Mouse (Mus musculus): ENCODE results near the gene Dxo.

Dxo gene

GRCm38 (mm10) chr17:34836155-34836855 lies 514 bp upstream of the Dxo start:
- no peak for DNase-seq

- DNase-seq, result no peak
Observed at GRCm38 (mm10) chr17:34837464-34838324, 875 bp downstream of the Dxo start.

- DNase-seq, result no peak
Observed at GRCm38 (mm10) chr17:34838785-34839184, 2.0 kb downstream of the Dxo start.

GRCm38 (mm10) chr17:34840736-34841307 lies 4.0 kb downstream of the Dxo start:
- DNase-seq, result no peak

GRCm38 (mm10) chr17:34844884-34845283 lies 8.1 kb downstream of the Dxo start:
- DNase-seq, result no peak

- no peak for DNase-seq
Observed at GRCm38 (mm10) chr17:34847192-34847591, 10.4 kb downstream of the Dxo start.

GRCm38 (mm10) chr17:34847615-34848014 lies 10.8 kb downstream of the Dxo start:
- no peak for DNase-seq

GRCm38 (mm10) chr17:34849722-34850516 lies 13.1 kb downstream of the Dxo start, which contains the start of the genes Skiv2l and Nelfe:
Skiv2l (minus strand) TSS chr17:34850210.
Nelfe (plus strand) TSS chr17:34850391.
- peak; percentile 98 for DNase-seq

GRCm38 (mm10) chr17:34850517-34851125 lies 13.8 kb downstream of the Dxo start:
- DNase-seq, result no peak

- no peak for DNase-seq
Observed at GRCm38 (mm10) chr17:34853511-34853910, 16.7 kb downstream of the Dxo start.

- no peak for DNase-seq
Observed at GRCm38 (mm10) chr17:34854761-34855160, 17.9 kb downstream of the Dxo start.

GRCm38 (mm10) chr17:34855825-34856224 lies 19.0 kb downstream of the Dxo start:
- peak; percentile 61 for DNase-seq

GRCm38 (mm10) chr17:34858670-34859069 lies 21.9 kb downstream of the Dxo start:
- DNase-seq, result no peak

GRCm38 (mm10) chr17:34860514-34860913 lies 23.7 kb downstream of the Dxo start:
- no peak for DNase-seq

- no peak for DNase-seq
Observed at GRCm38 (mm10) chr17:34861704-34862415, 25.0 kb downstream of the Dxo start.

- DNase-seq, result no peak
Observed at GRCm38 (mm10) chr17:34862416-34863081, 25.7 kb downstream of the Dxo start, which contains the start of gene Cfb. Cfb (minus strand) TSS chr17:34862518.

- no peak for DNase-seq
Observed at GRCm38 (mm10) chr17:34865981-34866380, 29.2 kb downstream of the Dxo start.

- DNase-seq, result no peak
Observed at GRCm38 (mm10) chr17:34874321-34874720, 37.5 kb downstream of the Dxo start.

GRCm38 (mm10) chr17:34879336-34879879 lies 42.6 kb downstream of the Dxo start, which contains the start of gene Zbtb12:
Zbtb12 (plus strand) TSS chr17:34879483.
- no peak for DNase-seq

- no peak for DNase-seq
Observed at GRCm38 (mm10) chr17:34881166-34881565, 44.3 kb downstream of the Dxo start.
